Mouse (Mus musculus) frontal cortex, postnatal 25 days (tissue): ENCODE measurements at regions not wholly inside any gene's neighbourhood (a gene's known extent, or its start where the extent isn't known, plus 50 kb on each side); places are given as distances from the start of the nearest gene placed in this dataset.

Experiments
- DNase-seq, 2 experiments: peaks; one replicate each; pipeline ENCODE4 v3.0.0; 2022; ENCODE audit warnings: low spot score in 2 of 2

DNA sequence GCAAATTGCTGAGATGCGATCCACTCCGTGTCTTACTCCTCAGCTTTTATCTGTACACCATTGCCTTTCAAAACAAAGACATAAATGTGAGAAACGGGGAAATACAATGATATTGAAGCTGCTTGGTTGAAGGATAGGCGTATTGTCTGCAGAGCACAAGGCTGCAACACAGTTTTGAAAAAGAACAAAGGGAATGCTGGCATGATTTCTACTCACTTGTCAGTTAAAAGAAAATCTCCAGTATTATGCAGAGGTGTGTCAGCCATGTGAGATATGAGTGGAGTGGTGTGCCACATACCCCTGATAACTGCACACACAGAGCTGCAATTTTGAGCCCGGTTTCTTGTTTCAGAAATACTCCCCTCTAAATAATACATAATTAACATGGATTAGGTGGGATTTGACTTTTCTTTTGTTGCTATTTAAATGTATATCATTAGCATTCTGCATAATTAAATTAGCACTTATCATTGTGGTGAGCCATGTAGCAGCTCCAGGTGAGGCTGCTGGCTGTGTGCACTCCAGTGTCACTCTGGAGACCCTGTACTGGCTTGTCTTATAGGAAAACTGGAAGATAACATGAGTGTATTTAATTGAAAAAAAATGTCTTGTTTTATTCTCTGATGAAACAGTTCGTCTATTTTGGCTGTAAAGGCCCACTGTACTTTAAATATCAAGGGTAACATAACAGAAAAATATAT, 133.2 kb upstream of the Flrt2 start:
- DNase-seq = no peak

DNA sequence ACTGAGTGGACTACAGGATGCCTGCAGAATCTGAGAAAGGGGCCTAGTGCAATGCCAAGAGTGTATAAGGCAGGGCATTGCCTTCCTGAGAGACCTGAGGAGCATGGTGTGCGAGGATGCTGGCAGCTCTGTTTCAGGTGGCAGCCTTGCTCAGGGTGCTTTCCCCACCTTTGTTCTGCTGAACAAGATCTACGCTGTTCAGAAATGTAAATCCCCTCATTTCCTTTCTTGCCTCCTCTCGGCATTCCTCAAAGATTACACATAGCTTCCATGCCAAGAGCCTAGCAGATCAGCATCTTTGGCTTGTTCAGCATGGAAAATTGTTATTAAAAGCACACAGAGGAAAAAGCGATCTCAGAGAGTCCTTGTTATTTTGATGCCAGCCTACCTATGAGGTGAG, 128.6 kb upstream of the Flrt2 start:
- no peak for DNase-seq

DNA sequence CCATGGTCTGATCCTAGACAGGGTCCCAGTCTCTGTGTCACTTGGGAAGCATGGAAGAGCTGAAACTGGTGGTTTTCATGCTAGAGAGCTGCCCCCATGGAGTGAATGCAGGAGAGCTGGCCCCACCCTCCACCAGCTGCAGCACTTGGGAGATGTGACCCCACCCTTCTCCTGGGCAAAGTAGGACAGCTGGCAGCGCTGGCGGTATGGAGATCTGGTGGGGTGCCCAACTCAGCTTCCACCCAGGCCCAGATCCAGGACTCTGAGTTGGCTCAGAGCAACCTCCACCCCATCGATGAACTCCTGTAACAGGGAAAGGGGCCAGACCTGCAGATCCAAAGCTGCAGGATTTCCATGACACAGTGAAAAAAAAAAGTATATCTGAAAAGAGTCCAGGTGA, 115.3 kb upstream of the Flrt2 start:
- DNase-seq = no peak

DNA sequence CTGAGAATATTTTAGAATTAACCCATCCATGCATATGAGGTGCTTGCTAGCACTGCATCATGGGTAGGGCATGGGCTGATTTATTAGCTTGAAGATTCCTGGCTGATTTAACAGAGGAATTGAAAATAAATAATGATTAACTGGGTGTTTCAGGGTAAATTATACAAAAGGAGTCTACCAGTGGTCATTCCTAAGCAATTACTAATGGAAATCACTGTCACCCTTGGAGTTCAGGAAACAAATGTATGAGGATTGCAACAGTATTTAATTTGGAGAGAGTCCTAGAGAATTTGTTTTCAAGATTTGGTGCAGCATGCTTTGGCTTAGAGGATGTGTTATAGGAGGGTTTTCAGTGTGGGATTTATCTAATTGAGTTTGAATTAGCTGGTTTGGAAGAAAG, 103.0 kb upstream of the Flrt2 start:
- DNase-seq = no peak

DNA sequence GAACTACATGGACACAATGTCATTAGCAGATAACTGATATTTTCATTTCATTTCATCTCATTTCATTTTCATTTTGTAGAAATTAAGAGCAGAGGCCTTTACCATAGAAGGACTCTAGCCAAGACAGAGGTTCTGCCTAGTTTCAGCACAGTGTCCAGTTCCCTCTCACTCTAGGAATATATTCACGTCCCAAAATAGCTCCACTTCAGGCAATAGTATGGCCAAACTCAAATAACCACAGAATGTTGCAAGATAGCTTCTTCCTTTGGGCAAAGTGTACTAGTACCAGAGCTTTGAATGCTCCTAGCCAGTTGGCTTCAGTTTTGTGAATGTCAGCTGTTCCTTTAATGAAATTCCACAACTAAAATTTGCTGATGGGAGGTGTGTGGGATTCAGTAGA, 72.7 kb upstream of the Flrt2 start:
- no peak for DNase-seq

DNA sequence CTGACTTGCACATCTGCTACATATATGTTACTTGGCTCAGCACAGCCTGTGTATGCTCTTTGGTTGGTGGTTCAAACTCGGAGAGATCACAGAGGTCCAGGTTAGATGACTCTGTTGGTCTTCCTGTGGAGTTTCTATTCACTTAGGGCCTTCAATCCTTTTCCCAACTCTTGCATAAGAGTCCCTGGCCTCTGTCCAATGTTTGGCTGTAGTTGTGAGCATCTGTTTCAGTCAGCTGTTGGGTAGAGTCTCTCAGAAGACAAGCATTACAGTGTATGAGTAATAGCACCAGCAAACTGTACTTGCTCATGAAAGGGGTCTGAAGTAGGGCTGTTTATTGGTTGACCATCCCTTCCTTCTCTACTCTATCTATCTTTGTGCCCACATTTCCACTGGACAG, 61.0 kb upstream of the Flrt2 start:
- DNase-seq = peak in 1 of 2 experiments; percentile 7

DNA sequence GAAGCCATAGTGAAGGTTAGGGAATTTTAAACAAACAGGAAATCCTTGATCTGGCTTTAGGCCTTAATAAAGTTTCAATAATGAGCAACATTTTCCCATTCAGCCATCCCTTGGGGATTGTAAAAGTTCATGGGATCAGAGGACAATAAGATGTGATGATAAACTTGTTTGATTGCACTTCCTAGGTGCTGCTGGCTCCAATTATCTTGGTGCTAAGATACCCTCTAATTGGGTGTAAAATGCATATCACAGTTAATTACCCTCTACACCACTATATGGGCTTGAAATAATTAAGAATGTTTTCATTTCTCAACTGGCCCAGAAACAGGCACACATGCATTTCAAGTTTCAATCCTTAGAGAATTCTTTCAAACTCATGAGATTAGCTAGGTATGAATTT, 55.4 kb upstream of the Flrt2 start:
- no peak for DNase-seq

DNA sequence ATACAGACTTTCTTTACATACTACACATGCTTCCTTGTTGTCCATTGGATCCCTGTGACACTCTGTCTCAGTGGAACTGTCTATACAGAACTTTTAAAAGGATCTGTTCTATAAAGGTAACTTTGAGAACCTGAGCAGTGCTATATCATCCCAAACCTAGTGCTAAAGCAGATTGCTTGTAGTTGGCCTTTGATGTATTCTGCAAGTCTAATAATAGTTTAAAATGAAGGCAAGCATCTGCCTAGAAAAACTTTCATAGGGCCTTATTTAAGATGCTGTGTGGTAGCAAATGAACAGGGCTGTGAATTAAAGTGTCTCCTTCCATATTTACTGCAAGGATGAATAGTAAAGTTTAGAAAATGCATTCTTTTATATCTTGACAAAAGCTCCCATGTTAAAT, 52.1 kb upstream of the Flrt2 start:
- no peak for DNase-seq

DNA sequence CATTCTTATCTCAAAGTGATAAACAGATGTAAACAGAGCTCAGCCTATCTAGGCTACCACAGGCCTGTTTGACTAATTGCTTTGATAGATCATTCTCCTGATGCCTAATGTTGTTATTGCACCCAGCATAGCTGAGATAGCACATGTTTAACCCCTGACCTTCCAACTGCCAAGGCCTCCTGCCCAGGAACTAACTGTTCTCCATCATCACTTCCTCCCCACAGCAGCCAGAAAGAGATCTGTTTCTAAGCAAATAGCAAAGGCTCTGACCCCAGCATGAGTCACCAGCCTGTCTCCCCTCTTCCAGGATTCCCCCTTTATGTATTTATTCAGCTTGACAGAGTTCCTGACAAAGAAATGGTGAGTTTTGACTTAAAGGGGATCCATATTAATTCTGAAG, 50.4 kb upstream of the Flrt2 start:
- no peak for DNase-seq
